Mouse (Mus musculus): Measurements from ENCODE around the gene Tmem151a. TPM values are rescaled to one million over a fixed set of nuclear protein-coding genes. Genes with fewer than 3 reads are reported as not detected.

The Tmem151a gene
- total RNA-seq, 2 experiments from 2014 or later, result 3.3 to 3.5 TPM

DNA sequence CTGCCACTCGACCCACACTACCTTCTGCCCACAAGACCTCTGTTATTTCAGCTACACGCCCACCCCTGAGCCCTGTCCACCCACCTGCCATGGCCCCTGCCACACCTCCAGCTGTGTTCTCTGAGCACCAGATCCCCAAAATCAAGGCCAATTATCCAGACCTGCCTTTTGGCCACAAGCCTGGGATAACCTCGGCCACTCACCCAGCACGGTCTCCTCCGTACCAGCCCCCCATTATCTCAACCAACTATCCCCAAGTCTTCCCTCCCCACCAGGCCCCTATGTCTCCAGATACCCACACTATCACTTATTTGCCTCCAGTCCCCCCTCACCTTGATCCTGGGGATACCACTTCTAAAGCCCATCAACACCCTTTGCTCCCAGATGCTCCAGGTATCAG is 15.8 kb downstream of the Tmem151a start:
- no peak for DNase-seq
- intact Hi-C loops (cut with DNase I), result no loop called here

DNA sequence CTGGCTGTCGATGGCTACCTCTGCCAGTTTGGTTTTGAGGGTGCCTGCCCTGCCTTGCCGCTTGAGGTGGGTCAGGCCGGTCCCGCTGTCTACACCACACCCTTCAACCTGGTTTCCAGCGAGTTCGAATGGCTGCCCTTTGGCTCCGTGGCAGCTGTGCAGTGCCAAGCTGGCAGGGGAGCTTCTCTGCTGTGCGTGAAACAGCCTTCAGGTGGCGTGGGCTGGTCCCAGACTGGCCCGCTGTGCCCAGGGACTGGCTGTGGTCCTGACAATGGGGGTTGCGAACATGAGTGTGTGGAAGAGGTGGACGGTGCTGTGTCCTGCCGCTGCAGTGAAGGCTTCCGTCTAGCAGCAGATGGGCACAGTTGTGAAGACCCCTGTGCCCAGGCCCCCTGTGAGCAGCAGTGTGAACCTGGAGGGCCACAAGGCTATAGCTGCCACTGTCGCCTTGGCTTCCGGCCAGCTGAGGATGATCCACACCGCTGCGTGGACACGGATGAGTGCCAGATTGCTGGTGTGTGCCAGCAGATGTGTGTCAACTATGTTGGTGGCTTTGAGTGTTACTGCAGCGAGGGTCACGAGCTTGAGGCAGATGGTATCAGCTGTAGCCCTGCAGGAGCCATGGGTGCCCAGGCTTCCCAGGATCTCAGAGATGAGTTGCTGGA is 16.6 kb downstream of the Tmem151a start:
- DNase-seq, result peak; percentile 14 to 44
- intact Hi-C loops (cut with DNase I), result no loop called here

DNA sequence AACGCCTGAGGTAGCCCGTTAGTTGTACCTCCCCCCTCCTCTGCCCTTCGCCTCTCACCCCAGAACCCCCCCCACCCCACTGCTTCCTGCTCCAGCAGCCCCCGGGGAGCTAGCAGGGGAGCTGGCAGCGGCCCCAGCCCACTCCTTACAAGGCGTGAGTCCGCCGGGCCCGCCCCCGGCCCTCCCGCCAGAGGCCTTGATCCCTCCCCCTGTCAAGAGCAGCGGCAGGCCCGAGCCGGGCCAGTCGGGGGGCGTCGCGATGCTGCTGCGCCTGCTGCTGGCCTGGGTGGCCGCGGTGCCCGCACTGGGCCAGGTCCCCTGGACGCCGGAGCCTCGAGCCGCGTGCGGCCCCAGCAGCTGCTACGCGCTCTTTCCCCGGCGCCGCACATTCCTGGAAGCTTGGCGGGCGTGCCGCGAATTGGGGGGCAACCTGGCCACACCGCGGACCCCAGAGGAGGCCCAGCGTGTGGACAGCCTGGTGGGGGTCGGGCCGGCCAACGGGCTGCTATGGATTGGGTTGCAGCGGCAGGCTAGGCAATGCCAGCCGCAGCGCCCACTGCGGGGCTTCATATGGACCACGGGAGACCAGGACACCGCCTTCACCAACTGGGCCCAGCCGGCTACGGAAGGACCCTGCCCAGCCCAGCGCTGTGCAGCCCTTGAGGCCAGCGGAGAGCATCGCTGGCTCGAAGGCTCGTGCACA is 17.3 kb downstream of the Tmem151a start, which contains the start of gene Cd248:
TSS of gene Cd248 (plus strand) at position 212 of the 703 bp plus-strand sequence.
- intact Hi-C loops (cut with DNase I), result no loop called here
- peak; percentile 81 to 84 for DNase-seq

DNA sequence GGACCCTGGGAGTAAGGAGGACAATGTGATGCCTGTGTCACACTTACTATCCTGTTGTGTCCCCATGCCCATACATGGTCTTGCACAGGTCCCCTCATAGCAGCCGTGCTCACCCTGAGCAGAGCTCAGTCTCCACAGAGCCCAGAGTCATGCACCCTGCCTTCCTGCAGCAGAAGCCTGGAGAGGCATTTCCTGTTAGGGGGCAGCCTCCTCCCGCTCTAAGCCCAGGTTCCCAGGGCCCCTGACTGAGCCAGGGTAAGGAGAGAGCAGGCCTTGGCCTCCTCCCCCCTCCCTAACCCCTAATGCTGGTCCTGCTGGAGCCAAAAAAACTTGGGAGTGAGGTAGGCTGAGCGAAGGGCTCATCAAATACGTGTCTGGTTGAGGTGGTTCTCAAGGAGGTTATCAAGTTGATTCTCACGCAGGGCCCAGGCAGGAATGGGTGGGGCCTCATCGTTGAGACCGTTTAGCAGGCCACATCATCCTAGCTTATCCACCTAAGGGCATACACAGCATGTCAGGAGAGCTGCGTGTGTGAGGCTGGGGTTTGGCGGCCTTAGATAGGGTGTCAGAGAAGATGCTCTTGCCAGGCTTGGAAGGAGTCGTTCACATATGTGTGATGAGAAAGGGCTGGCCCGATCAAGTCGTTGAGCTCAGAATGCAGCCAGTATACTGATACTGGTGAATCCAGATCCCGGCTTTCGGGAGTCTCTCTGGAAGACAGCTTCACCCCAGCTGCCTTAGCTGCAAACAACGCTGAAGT is 18.1 kb downstream of the Tmem151a start:
- intact Hi-C loops (cut with DNase I), result no loop called here
- DNase-seq, result peak; percentile 56 to 63

GRCm38 (mm10) chr19:5065104-5065503 is 20.2 kb downstream of the Tmem151a start:
- DNase-seq, result peak; percentile 57 to 61
- intact Hi-C loops (cut with DNase I), result no loop called here

DNA sequence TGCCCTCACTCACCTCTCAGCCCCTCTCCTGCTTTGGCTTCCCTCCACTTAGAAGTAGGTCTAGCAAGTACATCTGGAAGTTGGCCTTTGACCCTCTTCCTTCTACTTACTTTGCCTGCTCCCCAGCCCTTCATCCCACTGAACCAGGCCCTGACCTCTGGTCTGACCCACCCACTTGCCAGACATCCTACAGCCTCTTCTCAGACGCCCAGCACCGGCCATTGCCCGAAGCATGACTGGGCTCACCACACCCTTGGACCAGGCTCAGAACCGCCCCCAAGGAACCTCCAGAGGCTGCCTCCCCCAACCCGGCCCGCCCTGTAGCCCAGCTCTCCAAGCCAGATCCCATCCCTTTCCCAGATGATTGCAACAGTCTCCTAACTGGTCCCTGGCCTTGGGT is 22.9 kb downstream of the Tmem151a start:
- intact Hi-C loops (cut with DNase I), result no loop called here
- DNase-seq, result peak; percentile 44 to 57

DNA sequence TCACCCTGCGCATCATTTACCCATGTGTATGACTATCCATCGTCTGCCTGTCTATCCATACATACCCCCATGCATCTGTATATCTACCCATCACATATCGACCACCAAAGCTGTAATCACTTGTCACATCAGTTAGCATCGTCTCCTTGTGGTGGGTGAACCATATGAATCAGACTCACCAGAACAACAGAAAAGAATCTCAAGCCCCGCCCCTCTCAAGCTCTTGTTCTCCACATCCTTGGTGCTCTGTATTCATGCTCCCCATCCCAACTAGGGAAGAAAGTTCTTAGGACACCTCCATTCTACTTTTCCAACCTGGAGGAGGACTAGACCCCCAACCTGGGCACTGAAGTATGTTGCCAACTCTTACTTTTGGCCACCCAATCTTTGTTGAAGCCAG is 23.3 kb downstream of the Tmem151a start:
- no peak for DNase-seq
- intact Hi-C loops (cut with DNase I), result no loop called here

DNA sequence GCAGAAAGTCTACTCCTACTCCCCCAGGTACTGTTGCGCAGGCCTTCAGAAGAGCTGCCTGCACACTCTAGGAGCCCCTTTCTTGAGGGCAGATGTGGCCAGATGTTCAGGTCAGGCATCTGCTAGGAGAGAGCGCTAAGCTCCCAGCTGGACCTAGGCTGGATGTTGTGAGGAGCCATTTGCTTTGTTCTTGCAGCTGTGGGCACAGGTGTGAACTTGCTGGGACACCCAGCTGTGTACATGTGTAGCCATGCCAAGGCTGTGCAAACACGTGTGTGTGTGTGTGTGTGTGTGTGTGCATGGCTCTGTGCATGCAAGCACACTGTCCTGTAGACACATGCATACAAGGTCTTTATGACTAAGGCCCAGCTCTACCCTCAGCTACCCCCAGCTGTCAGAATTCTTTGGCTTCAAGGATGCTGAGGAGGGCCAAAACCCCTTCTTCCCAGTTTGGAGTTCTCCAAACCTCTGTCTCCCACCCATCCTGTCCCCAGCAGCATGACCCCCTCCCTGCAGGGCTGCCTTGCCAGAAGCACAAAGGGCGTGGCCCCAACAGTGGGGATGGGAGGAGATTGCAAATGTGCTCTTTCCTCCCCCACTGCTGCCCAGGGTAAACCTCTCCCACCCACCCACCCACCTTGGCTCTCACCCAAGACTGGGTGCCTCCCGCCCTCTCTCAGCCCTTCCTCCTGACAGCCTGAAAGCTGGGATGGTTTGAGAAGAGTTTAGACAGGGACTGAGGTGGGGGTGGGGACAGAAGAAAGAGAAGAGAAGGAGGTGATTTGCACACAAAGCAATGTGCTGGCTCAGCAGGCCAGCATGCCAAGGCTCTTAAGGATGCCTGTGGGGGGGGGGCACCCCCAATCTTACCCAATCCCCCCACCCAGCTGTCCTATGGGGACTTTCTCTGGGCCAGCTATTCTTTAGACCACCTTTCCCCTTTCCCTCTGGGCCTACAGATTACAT is 24.7 kb downstream of the Tmem151a start:
- intact Hi-C loops (cut with DNase I), result no loop called here
- DNase-seq, result peak; percentile 65 to 70

DNA sequence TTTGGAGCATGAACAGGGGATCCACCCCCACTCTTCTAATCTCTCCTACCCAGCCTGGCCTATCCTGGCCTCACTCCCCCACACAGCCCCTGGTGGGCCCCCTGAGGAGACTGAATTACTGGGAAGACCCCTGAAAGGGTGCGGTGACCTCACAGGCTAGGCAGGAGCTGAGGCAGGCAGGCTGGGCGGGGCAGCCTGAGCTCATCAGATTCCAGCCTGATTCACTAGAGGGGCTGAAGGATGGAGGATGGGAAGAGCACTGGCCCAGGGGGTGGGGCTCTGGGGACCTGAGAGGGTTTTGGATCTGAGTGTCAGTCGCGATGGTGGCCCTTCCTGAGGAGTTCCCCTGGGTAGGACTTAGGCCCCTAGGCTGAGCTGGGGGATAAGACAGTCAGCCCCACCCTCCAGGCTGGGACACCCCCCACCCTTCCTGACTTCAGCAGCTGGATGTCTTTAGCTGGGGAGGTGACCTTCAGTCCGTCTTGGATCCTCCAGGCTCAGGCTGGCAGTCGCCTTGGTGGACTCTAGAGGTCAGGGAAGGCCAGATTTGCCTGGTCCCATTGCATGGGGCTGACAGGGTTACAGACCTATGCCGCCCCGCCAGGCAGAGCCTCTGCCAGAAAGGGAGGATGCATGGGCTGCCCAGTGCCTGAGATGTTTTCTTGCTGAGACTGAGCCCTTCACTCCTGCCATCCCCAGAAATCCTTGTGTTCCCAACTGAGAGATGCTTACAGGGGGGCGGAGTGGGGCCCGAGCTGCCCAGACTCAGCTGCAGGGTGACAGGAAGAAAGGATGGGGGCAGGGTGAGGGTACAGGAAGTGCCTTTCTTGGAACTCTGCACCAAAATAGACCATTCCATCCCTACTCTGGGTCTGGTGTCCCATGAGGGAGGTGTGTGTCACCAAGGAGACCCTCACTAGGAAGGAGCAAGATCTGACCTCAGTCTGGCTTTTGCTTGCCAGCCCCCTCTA is 26.2 kb downstream of the Tmem151a start:
- DNase-seq, result peak; percentile 48 to 58
- intact Hi-C loops (cut with DNase I), result no loop called here

GRCm38 (mm10) chr19:5057876-5058775 is 27.2 kb downstream of the Tmem151a start:
- no peak for DNase-seq
- intact Hi-C loops (cut with DNase I), result no loop called here

- DNase-seq, result peak; percentile 46 to 72
Observed at GRCm38 (mm10) chr19:5056251-5056650, 29.1 kb downstream of the Tmem151a start.

GRCm38 (mm10) chr19:5053909-5054308 is 31.4 kb downstream of the Tmem151a start:
- intact Hi-C loops (cut with DNase I), result no loop called here
- peak in 1 of 2 experiments; percentile 60 for DNase-seq

More at GRCm38 (mm10) chr19:5056251-5056650, 29.1 kb downstream of the Tmem151a start:
- intact Hi-C loops (cut with DNase I), result loop anchor here (1.0 kb wide), 1 partner anchor 17 kb away; no protein-coding TSS in a partner anchor

GRCm38 (mm10) chr19:5052853-5053252 is 32.5 kb downstream of the Tmem151a start:
- DNase-seq, result no peak
- intact Hi-C loops (cut with DNase I), result no loop called here

GRCm38 (mm10) chr19:5052166-5052822 is 33.0 kb downstream of the Tmem151a start:
- DNase-seq, result no peak
- intact Hi-C loops (cut with DNase I), result no loop called here

- DNase-seq, result no peak
- intact Hi-C loops (cut with DNase I), result no loop called here
Observed at GRCm38 (mm10) chr19:5051515-5051914, 33.8 kb downstream of the Tmem151a start.

DNA sequence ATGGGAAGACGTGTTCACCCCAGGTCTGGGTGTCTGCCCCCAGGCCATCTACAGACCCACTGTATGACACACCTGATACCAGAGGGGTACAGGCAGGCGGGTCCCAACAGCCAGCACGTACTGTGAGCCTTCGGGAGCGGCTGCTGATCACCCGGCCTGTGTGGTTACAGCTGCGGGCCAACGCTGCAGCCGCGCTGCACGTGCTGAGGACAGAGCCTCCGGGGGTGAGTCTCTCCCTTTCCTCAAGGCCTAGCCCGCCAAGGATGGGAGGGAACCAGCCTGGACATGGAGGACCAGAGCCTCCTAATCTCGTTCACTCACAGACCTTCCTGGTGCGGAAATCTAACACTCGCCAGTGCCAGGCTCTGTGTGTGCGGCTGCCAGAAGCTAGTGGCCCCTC is 34.3 kb downstream of the Tmem151a start:
- peak in 1 of 2 experiments; percentile 41 for DNase-seq
- intact Hi-C loops (cut with DNase I), result no loop called here

All from heart, postnatal 10 days (tissue).